Mouse (Mus musculus): ENCODE data around the gene Trim65. TPM values are rescaled to one million over a fixed set of nuclear protein-coding genes. Genes with fewer than 3 reads are reported as not detected.

Trim65 gene
- polyA plus RNA-seq, 1 experiment from 2014 or later, result 0.97 TPM

- Histone ChIP-seq H3K36me3 (ENCODE audit: control insufficient read depth, insufficient read depth, low read length) (no peaks in the 10 kb centered on the region), H3K4me3 (ENCODE audit: low read depth, low read length) (no peak overlapping the region), H3K27me3 (replicated peaks; ENCODE audit: control insufficient read depth, insufficient read depth, low read length) (no peaks in the 10 kb centered on the region), H3K9me3 (replicated peaks; ENCODE audit: control insufficient read depth, low read length) (no peaks in the 10 kb centered on the region), H3K27ac (ENCODE audit: low read depth, low read length) (no peak overlapping the region), H3K4me1 (ENCODE audit: control insufficient read depth, insufficient read depth, low read length) (no peaks in the 10 kb centered on the region), H3K9ac (ENCODE audit: low read length) (no peak overlapping the region), H3K4me2 (ENCODE audit: low read length) (no peak overlapping the region)
- no peak for ATAC-seq
- no peak for DNase-seq (ENCODE audit: low spot score)
- 84% methylated on average over 3 of the region's 3 CpGs for WGBS
Measured at GRCm38 (mm10) chr11:116072608-116073007, 58.3 kb downstream of the Trim65 start.

Other genes starting within 250 kb of the Trim65 start
- 0.52 and 1.6 TPM in 2 replicates for gene Smim5, start 231.2 kb downstream of the Trim65 start, polyA plus RNA-seq (2014; fragmentation: Nextera tagmentation; extraction: Ambion mirVana)
- 0.18 and 0.22 TPM in 2 replicates for gene Smim6, start 219.1 kb downstream of the Trim65 start, polyA plus RNA-seq (2014; fragmentation: Nextera tagmentation; extraction: Ambion mirVana)
- 55.8 and 56.5 TPM in 2 replicates for gene Sap30bp, start 197.8 kb downstream of the Trim65 start, polyA plus RNA-seq (2014; fragmentation: Nextera tagmentation; extraction: Ambion mirVana)
- 16.5 and 20.4 TPM in 2 replicates for gene Recql5, start 197.7 kb downstream of the Trim65 start, polyA plus RNA-seq (2014; fragmentation: Nextera tagmentation; extraction: Ambion mirVana)
- gene Itgb4, start 156.4 kb downstream of the Trim65 start, polyA plus RNA-seq (2014; fragmentation: Nextera tagmentation; extraction: Ambion mirVana), result 0.48 and 0.62 TPM in 2 replicates
- 53.9 and 59.5 TPM in 2 replicates for gene Galk1, start 118.4 kb downstream of the Trim65 start, polyA plus RNA-seq (2014; fragmentation: Nextera tagmentation; extraction: Ambion mirVana)
- 2,620 and 3,081 TPM in 2 replicates for gene H3f3b, start 103.2 kb downstream of the Trim65 start, polyA plus RNA-seq (2014; fragmentation: Nextera tagmentation; extraction: Ambion mirVana)
- 23.4 and 24.9 TPM in 2 replicates for gene Unk, start 100.8 kb downstream of the Trim65 start, polyA plus RNA-seq (2014; fragmentation: Nextera tagmentation; extraction: Ambion mirVana)
- 0.19 and 0.62 TPM in 2 replicates for gene Unc13d, start 53.2 kb downstream of the Trim65 start, polyA plus RNA-seq (2014; fragmentation: Nextera tagmentation; extraction: Ambion mirVana)
- 145 and 166 TPM in 2 replicates for gene Wbp2, start 44.1 kb downstream of the Trim65 start, polyA plus RNA-seq (2014; fragmentation: Nextera tagmentation; extraction: Ambion mirVana)
- 4.0 and 6.0 TPM in 2 replicates for gene Trim47, start 3.9 kb downstream of the Trim65 start, polyA plus RNA-seq (2014; fragmentation: Nextera tagmentation; extraction: Ambion mirVana)
- gene Mrpl38, start 7.7 kb upstream of the Trim65 start, polyA plus RNA-seq (2014; fragmentation: Nextera tagmentation; extraction: Ambion mirVana), result 79.6 and 83.4 TPM in 2 replicates
- gene Fbf1, start 37.0 kb upstream of the Trim65 start, polyA plus RNA-seq (2014; fragmentation: Nextera tagmentation; extraction: Ambion mirVana), result 25.9 and 44.4 TPM in 2 replicates
- 81.8 and 83.2 TPM in 2 replicates for gene Ten1, start 67.7 kb upstream of the Trim65 start, polyA plus RNA-seq (2014; fragmentation: Nextera tagmentation; extraction: Ambion mirVana)
- 48.1 and 56.3 TPM in 2 replicates for gene Acox1, start 67.9 kb upstream of the Trim65 start, polyA plus RNA-seq (2014; fragmentation: Nextera tagmentation; extraction: Ambion mirVana)
- gene Evpl, start 106.9 kb upstream of the Trim65 start, polyA plus RNA-seq (2014; fragmentation: Nextera tagmentation; extraction: Ambion mirVana), result 0.11 and 0.17 TPM in 2 replicates
- 53.2 and 60.4 TPM in 2 replicates for gene Srp68, start 143.1 kb upstream of the Trim65 start, polyA plus RNA-seq (2014; fragmentation: Nextera tagmentation; extraction: Ambion mirVana)
- 0.09 and 0.11 TPM in 2 replicates for gene Galr2, start 149.8 kb upstream of the Trim65 start, polyA plus RNA-seq (2014; fragmentation: Nextera tagmentation; extraction: Ambion mirVana)
- gene Exoc7, start 176.1 kb upstream of the Trim65 start, polyA plus RNA-seq (2014; fragmentation: Nextera tagmentation; extraction: Ambion mirVana), result 107 and 114 TPM in 2 replicates
- gene Foxj1, start 204.3 kb upstream of the Trim65 start, polyA plus RNA-seq (2014; fragmentation: Nextera tagmentation; extraction: Ambion mirVana), result 7.3 and 8.7 TPM in 2 replicates

Data from forebrain, embryonic 14.5 days (tissue).